Mouse (Mus musculus) testis, adult 2 months (tissue): ENCODE measurements around the gene Hbs1l. TPM values are rescaled to one million over a fixed set of nuclear protein-coding genes. Genes with fewer than 3 reads are reported as not detected.

Source experiments
- H3K27ac ChIP-seq: fragments of 200-500 bp; 2 replicates; pipeline ENCODE4 v1.5.1; 2012; ENCODE audit warnings: low read depth, low read length; ENCODE audit not compliant: control insufficient read depth, insufficient read depth
- H3K27me3 ChIP-seq: fragments of 200-500 bp; 2 replicates; pipeline ENCODE4 v1.6.1; 2012; ENCODE audit warnings: mild to moderate bottlenecking, low read length, moderate library complexity; ENCODE audit not compliant: control insufficient read depth, insufficient read depth
- H3K36me3 ChIP-seq: fragments of 200-500 bp; 2 replicates; pipeline ENCODE4 v1.6.1; 2012; ENCODE audit warnings: mild to moderate bottlenecking, low read length; ENCODE audit not compliant: control insufficient read depth, insufficient read depth
- H3K4me1 ChIP-seq: fragments of 200-500 bp; 2 replicates; pipeline ENCODE4 v1.6.1; 2012; ENCODE audit warnings: low read length; ENCODE audit not compliant: control insufficient read depth, insufficient read depth
- H3K4me3 ChIP-seq: fragments of 200-500 bp; 2 replicates; pipeline ENCODE4 v1.5.1; 2012; ENCODE audit warnings: low read depth, mild to moderate bottlenecking, low read length, moderate library complexity, mixed read lengths; ENCODE audit not compliant: control insufficient read depth
- CTCF ChIP-seq: fragments of 200-500 bp; IDR thresholded peaks from 2 replicates; pipeline ENCODE4 v1.5.1; 2012; ENCODE audit warnings: low read depth, mild to moderate bottlenecking, inconsistent platforms, low read length, moderate library complexity; ENCODE audit not compliant: control insufficient read depth, insufficient read depth, insufficient replicate concordance
- POLR2A ChIP-seq: fragments of 200-500 bp; IDR thresholded peaks from 2 replicates; pipeline ENCODE4 v1.6.1; 2012; ENCODE audit warnings: low read depth, mild to moderate bottlenecking, inconsistent platforms, low read length, moderate library complexity; ENCODE audit not compliant: control insufficient read depth
- polyA plus RNA-seq: library from polyadenylated mRNA; depleted of rRNA; stranded (reverse); fragments of >200 nt; gene quantifications from 2 replicates; pipeline ENCODE4 v1.2.3, GENCODE M21; 2012

The Hbs1l gene
- polyA plus RNA-seq, 1 experiment = 57.5 TPM

DNA sequence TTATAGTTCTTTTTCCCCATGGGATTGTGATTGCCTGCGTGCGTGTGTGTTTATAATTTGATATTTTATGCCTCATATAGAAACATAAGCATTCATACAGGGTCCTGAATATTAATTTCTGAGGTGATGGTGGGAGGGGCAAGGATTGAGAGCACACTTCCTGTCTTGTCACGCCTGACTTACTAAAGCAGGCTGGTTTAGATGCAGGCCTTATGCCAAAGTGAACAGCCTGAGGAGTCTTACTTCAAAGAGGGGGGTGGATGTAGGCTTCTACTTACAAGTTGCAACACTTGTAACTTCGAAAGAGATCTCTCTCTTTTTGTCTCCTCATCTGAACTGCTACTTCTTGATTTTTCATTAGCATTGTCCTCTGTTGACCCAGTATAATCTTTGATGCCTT lies 18.0 kb downstream of the Hbs1l start:
- H3K4me3 ChIP-seq = no peak overlapping the region
- H3K4me1 ChIP-seq = no peaks in the 10 kb centered on the region
- H3K36me3 ChIP-seq = no peaks in the 10 kb centered on the region
- no peak for TF ChIP-seq POLR2A
- TF ChIP-seq CTCF = no peak
- H3K27me3 ChIP-seq = no peaks in the 10 kb centered on the region
- no peak overlapping the region for H3K27ac ChIP-seq

GRCm38 (mm10) chr10:21316123-21316522 lies 20.3 kb downstream of the Hbs1l start:
- Histone ChIP-seq H3K4me1 (no peaks in the 10 kb centered on the region), H3K4me3 (peak overlapping the region; percentile 24; the same call in 1 of the 2 replicates), H3K27ac (no peak overlapping the region), H3K27me3 (no peaks in the 10 kb centered on the region), H3K36me3 (no peaks in the 10 kb centered on the region)
- no peak for TF ChIP-seq CTCF
- TF ChIP-seq POLR2A = no peak

DNA sequence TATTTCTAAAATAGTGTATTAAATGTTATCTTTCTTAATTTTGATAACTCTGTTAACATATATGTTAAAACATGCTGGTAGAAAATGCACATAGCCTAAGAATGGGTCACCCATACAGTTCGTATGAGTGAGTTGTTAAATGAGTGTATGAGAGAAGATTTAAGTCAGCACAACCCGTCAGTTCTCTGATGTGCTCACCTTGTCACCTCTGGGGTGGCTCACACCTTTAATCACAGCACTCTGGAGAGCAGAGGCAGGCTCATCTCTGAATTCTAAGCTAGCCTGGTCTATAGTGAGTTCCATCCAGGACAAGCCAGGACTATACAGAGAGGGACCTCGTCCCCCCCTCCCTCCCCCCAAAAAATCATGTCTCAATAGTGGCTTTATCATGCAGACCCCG lies 22.5 kb downstream of the Hbs1l start:
- Histone ChIP-seq H3K4me1 (no peaks in the 10 kb centered on the region), H3K27ac (no peak overlapping the region), H3K36me3 (no peaks in the 10 kb centered on the region), H3K27me3 (no peaks in the 10 kb centered on the region), H3K4me3 (no peak overlapping the region)
- TF ChIP-seq CTCF (no peak), POLR2A (no peak)

- Histone ChIP-seq H3K4me1 (no peaks in the 10 kb centered on the region), H3K36me3 (no peaks in the 10 kb centered on the region), H3K27me3 (no peaks in the 10 kb centered on the region), H3K27ac (no peak overlapping the region), H3K4me3 (no peak overlapping the region)
- TF ChIP-seq POLR2A (no peak), CTCF (no peak)
These were observed 23.2 kb downstream of the Hbs1l start for GRCm38 (mm10) chr10:21318996-21319395.

DNA sequence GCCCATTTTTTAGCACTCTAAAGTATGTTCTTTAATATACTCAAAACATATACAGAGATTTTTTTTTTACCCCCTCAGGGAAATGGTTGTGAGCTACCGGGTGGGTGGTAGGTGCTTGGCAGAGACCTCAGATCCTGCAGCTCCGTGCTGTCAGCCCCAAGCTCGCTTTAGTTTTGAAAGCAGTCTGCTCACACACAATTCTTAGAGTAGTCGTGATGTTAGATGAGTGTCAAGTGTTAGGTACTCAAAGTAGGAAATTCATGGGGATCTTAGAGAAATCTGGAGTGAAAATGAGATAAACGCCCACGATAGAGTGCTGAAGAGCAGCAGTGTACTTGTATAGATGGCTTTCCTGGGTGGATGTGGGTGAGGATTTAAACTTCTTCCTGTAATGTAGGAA lies 24.8 kb downstream of the Hbs1l start:
- no peaks in the 10 kb centered on the region for H3K4me1 ChIP-seq

GRCm38 (mm10) chr10:21326352-21326751 lies 30.6 kb downstream of the Hbs1l start:
- Histone ChIP-seq H3K4me3 (no peak overlapping the region), H3K4me1 (no peaks in the 10 kb centered on the region), H3K27ac (no peak overlapping the region), H3K27me3 (no peaks in the 10 kb centered on the region), H3K36me3 (no peaks in the 10 kb centered on the region)
- no peak for TF ChIP-seq CTCF
- no peak for TF ChIP-seq POLR2A

More for the DNA sequence above, 24.8 kb downstream of the Hbs1l start:
- TF ChIP-seq CTCF (no peak), POLR2A (no peak)
- Histone ChIP-seq H3K36me3 (no peaks in the 10 kb centered on the region), H3K4me3 (no peak overlapping the region), H3K27ac (no peak overlapping the region), H3K27me3 (no peaks in the 10 kb centered on the region)

GRCm38 (mm10) chr10:21327605-21328135 lies 31.9 kb downstream of the Hbs1l start:
- no peak for TF ChIP-seq POLR2A
- no peak for TF ChIP-seq CTCF
- Histone ChIP-seq H3K27ac (no peak overlapping the region), H3K27me3 (no peaks in the 10 kb centered on the region), H3K4me1 (no peaks in the 10 kb centered on the region), H3K4me3 (no peak overlapping the region), H3K36me3 (no peaks in the 10 kb centered on the region)
